Mouse (Mus musculus) lung, postnatal 25 days (tissue): ENCODE results near the gene Ankrd11.

Experiments used
- DNase-seq: peaks from one replicate; pipeline ENCODE4 v3.0.0; 2022; ENCODE audit warnings: low spot score

Ankrd11 gene

DNA sequence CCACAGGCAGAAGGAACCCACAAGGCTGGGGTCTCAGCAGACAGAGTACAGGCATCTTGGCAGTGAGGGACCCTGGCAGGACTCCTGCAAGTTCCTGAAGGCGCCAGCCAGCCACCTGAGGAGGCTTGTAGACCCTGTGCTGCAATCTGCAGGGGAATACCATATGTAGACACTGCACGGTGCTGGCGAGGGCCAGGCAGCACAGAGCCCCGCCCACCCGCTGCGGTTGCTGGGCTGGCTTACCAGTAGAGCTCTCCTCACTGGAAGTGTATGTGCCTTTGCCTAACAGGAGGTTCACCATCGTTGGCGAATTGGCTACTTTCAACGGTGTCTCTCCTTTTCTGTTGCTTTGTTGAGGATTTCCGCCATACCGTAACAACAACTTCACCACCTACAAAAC lies 145.8 kb downstream of the Ankrd11 start:
- no peak for DNase-seq

DNA sequence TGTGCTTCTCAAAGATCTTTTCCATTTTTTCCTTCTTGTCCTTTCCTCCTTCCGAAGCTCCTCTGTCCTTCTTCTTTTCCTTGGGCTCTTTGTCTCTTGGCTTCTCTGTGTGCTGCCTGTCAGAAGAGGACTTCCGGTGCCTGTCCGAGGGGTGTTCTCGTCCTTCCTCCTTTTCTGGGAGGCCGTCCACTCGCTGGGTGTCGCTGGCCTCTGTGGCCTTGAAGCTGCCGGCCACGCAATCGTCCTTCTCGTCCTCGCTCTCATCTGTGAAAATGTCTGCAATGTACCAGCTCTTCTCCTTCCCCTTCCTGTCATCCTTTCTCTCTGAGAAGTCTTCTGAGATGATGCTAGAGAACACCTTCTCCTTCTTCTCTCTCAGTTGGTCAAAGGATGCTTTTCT lies 148.6 kb downstream of the Ankrd11 start:
- DNase-seq, result no peak

DNA sequence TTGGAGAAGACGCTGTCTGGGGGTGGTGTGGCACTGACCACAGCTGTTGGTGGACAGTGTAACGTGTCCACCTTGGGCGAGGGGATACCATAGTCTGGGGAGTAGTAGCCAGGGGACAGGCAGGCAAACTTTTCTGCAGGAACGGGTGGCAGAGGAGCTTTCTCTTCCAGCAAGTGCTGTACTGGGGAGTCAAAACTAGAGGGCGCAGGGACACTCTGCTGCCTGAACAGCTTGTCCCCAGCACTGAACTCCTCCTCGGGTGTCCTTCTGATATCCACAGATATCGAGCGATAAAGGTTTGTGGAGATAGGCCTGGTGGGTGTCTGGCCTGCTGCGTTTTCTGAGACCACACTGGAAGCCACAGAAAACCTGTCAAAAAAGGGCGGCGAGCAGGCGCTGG lies 150.6 kb downstream of the Ankrd11 start:
- no peak for DNase-seq

GRCm38 (mm10) chr8:122883671-122884070 lies 158.4 kb downstream of the Ankrd11 start:
- no peak for DNase-seq

DNA sequence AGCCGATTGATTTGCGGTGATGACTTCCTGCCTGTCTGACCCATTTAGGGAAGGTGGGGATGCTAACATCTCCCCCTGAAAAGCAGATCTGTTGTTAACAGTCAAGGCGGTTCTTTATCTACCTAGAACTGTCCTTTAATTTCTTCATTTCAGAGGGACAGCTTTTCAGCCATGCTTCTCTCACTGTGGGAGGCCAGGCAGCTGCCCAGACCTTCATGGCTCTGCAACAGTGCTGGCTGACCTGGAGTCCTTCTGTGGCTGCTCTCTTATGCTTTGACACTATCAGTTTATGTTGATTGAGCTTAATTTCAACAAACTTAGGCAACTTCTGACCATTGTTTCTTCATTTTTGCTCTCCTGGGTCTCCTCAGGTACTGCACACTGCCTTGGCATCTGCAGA lies 161.8 kb downstream of the Ankrd11 start:
- no peak for DNase-seq

- DNase-seq, result no peak
These were observed 163.8 kb downstream of the Ankrd11 start for GRCm38 (mm10) chr8:122878231-122878630.

DNA sequence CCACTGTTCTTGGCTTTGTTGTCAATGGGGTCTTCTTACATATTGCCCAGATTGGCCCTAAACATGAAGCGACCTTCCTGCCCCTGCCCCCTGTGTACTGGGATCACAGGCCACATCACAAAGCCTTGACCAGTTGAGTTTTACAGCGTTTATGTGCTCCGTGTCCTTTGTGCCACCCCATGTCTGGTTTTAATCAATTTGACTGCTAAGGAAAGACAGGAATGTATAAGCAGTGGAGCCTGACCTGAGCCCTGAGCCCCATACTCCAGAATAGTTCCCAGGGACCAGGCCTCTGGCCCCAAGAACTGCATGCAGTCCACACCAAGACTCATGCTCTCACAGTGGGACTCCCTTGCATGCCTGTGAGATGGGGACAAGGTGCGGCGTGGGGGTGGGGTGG lies 166.9 kb downstream of the Ankrd11 start:
- DNase-seq, result no peak

DNA sequence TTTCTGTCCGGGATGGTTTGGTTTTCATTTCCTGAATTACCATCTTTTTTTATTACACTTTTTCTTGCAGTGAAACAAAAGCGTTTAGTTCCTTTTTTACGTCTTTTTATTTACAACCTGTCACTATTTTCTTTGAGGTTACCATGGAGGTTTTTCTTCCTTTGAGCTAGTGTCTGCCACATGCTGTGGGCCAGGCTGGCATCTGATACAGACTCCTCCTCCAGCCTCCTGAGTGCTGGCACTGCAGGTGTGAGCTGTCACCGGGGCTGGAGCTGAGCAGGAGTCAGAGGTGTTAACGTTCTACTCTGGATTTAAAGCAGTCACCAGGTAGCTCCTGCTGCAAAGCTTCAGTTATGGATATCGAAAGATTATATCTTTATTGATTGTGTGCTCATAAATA lies 168.9 kb downstream of the Ankrd11 start:
- DNase-seq, result no peak

GRCm38 (mm10) chr8:122871663-122872062 lies 170.4 kb downstream of the Ankrd11 start:
- no peak for DNase-seq

DNA sequence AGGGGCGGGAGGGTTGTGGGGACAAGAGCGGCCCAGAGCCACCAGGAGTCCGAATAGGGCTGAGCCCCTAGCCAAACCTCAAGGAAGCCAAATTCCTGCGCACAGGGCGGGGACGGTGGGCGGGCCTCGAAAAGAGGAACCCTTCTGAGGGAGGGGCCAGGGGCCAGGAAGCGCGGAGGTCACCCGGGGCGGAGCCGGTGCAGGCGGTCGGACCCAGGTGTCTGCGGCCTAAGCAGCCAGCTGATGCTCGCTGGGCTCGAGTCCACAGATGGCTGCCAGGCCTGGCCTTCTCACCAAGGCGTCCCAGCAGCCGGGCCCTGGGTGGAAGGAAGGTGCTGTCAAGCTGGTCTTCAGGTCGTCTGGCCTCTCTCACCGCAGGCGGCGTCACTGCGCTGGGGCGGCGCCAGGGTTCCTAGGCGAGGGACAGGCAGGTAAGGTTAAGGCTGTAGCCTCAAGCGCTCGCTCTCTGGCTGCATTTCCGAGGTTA lies 171.7 kb downstream of the Ankrd11 start:
- DNase-seq, result peak; percentile 78

DNA sequence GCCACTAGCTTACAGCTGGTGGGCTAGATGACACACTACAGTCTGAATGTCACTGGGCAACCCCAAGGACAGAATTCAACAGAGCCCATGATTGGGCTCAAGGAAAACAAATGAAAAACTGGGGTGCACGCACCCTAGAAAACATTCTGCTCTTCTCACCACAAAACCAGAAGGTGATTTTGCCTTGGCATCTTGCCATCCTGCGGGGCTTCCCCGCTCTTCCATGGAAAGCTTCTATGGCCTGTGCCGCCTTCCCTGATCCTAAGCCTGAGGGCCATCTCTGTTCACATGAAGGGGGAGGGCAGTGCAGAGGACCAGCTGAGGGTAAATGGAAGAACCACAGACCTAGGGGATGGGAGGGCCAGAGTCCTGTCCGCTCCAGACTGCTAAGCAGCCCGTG lies 174.1 kb downstream of the Ankrd11 start:
- no peak for DNase-seq

DNA sequence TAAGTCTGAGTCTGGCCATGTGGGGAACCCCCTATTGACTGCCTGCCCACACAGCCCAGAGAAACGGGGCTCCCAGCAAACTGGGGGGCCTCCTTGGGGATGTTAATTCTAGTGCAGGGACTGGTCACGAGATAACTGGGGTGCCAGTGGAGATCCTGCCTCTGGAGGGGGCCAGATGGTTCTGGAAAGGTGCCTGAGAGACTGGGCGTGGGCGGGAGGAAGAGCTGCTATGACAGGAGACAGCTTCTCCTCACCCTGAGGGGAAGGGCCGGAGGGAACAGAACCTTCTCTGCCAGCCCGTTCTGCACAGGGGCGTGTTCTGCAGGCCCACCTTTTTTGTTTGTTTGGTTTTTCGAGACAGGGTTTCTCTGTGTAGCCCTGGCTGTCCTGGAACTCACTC lies 175.8 kb downstream of the Ankrd11 start:
- DNase-seq, result no peak

GRCm38 (mm10) chr8:122865441-122865840 lies 176.6 kb downstream of the Ankrd11 start:
- DNase-seq, result no peak

DNA sequence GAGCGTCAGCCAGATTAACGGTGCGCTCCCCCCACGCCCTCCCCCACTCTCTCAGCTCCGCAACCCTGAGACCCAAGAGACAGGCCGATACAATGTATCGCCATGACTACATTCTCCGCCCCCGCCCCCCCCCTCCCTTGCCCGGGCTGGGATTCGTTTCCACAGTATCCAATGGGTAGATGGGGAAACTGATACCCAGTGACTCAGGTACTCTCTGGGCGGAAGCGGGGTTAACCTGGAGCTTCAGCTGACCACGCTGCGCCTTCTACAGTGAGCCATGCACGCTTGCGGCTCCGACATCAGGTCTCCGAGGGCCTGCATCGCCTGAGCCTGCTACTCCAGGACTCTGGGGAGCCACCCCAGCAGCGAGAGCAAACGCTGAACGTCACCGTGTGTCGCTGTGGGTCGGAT lies 177.4 kb downstream of the Ankrd11 start:
- DNase-seq, result no peak

DNA sequence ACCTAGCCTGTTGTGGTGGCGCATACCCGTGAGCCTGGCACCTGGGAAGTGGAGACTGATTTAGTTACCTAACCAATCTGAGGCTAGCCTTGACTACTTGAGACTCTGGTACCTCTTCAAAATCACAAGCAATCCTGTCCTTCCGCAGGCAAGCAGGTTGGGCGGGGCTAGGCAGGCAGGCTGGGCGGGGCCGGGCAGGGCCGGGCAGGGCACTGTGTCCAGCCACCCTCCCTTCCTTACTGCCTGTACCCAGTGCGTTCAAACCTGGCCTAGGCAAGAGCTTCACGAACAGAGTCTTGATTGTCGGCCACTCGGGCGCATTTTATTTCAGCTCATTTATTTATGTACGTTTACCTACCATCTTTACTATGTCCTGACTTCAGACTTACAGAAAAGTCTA lies 182.2 kb downstream of the Ankrd11 start:
- DNase-seq, result no peak

- no peak for DNase-seq
These were observed 185.8 kb downstream of the Ankrd11 start for GRCm38 (mm10) chr8:122856288-122856687.

DNA sequence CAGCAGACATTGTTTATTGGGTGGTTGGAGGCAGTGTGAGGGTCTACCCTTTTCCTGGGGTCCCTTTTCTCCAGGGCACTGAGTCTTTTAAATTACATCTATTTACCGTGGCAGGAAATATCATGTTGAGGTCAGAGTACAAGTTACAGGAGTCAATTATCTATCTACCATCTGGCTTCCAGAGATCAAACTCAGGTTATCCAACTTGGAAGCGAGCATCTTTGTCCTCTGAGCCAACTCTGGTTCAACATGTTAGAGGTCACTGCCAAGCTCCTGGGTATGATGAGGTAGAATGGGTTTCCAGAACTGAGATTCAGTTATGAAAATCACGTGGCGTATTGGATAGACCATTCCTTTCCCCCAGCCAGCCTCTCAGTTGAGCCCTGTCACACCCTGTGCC lies 187.0 kb downstream of the Ankrd11 start:
- DNase-seq, result no peak

GRCm38 (mm10) chr8:122854388-122854787 lies 187.7 kb downstream of the Ankrd11 start:
- no peak for DNase-seq

- DNase-seq, result no peak
These were observed 188.7 kb downstream of the Ankrd11 start for GRCm38 (mm10) chr8:122853340-122853771.

DNA sequence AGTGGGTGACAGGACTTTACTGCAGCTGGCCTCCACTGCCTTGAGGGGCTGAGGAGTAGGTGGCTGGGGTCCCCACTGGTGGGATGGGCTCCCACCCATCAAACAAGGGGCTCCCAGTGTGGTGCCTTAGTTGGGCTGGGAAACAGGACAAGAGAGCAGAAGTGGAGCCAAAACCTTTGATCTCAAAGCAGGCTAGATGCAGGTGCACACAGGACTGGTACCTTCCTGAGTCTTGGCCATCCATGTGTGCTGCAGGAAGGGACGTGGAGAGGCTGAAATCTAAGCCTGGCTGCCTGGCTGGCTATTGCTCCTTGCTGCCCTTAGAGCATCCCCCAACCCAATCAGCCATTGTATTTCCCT lies 189.6 kb downstream of the Ankrd11 start:
- no peak for DNase-seq

DNA sequence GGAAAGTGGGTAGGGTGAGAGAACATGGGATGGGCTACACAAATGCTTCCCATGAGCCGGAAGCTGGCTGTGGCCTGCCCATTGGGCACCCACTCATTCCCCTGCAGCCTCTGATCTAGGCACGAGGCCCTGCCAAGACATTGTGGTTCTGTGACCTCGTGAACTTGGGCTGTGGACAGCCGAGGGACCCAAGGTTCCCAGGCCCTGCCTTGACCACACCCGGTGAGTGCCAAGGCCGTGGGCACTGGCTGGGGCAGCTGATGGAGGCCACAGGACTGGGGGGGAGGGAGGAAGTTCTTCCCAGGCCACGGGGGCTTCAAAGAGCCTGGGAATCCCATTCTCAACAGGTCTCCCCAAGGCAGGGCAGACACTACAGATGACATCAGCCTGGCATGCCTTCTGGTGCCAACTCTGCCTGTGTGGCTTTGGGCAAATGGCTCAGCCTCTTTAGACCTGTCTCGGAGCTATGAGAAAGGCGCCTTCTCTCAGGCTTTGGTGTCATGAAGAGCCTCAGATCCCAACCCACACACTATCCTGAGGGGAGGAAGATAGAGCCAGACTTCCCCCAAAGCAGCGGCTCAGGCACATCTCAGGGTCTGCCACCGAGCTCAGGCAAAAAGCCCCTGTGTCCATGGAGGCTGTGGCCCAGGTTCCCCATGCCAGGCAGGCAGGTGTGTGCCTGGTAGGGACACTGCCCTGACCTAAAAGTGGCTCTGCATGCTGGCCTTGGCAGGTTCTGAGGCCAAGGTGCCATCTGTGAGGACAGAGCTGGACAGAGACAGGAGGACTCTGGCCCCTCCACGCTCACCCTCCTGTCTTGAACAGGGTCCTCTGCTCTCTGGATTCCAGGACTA lies 190.2 kb downstream of the Ankrd11 start:
- no peak for DNase-seq

DNA sequence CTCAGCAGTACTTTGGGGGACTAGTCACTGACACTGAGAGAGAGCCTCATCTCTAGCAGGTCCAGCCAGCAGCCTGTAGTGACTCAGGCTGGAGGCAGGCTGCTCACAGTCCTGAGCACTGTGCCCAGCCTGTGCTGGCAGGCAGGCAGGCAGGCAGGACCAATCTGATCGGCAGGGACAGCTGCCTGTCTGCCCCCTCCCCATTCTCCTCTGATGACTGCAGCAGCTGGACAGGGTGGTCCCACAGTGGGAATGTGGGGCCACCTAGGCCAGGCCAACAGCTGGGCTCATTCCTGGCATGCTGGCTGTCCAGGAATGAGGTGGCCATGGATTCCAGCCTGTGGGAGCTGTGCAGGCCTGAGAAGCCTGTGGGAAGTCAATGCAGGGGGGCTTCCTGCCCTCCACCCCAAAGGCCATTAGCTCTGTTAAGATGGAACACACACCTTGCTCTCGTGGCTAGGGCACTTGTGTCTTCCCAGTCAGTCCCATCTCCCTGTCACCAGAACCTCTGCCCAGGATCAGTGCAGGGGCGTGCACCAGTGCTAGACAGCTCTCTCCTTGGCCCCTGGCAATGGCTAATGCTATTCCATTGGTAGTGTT lies 191.3 kb downstream of the Ankrd11 start:
- no peak for DNase-seq

GRCm38 (mm10) chr8:122849152-122849910 lies 192.7 kb downstream of the Ankrd11 start:
- no peak for DNase-seq
